Mouse (Mus musculus): ENCODE measurements around the gene Fads1. TPM values are rescaled to one million over a fixed set of nuclear protein-coding genes. Genes with fewer than 3 reads are reported as not detected.

Fads1 gene
- polyA plus RNA-seq, 1 experiment from 2014 or later, result 104 TPM

GRCm38 (mm10) chr19:10197130-10197529, 14.4 kb downstream of the Fads1 start:
- no peak for ATAC-seq (ENCODE audit: insufficient number of reproducible peaks, insufficient read depth, low FRiP score, low TSS enrichment, low read depth)
- no peak overlapping the region for H3K9ac ChIP-seq
- H3K4me3 ChIP-seq, result no peak overlapping the region
- no peak overlapping the region for H3K27ac ChIP-seq
- no peaks in the 10 kb centered on the region for H3K27me3 ChIP-seq
- H3K4me2 ChIP-seq, result no peak overlapping the region
- H3K36me3 ChIP-seq, result peaks cover 83% of the 10 kb centered on the region
- H3K9me3 ChIP-seq, result no peaks in the 10 kb centered on the region
- no peaks in the 10 kb centered on the region for H3K4me1 ChIP-seq
- WGBS, result 86% methylated on average over 4 of the region's 4 CpGs

DNA sequence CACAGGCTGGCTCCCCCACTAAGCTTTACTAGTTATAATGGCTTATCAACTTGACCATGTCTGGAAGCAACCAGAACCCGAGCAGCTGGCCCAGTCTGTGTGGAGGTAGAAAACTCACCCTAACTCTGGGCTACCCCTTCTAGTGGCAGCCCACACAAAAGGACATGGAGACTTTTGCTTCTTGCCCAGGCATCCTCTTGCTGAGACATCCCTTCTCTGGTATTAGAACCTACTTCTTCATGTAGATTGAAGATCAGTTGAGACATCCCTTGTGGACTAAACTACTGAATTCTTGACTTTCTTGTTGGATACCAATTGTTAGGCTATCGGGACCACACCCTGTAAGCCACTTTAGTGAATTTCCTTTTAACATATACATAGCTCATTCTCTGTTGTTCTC, 15.6 kb downstream of the Fads1 start:
- Histone ChIP-seq H3K27me3 (no peaks in the 10 kb centered on the region), H3K4me1 (peaks cover 8% of the 10 kb centered on the region), H3K9ac (no peak overlapping the region), H3K4me3 (no peak overlapping the region), H3K27ac (no peak overlapping the region), H3K9me3 (no peaks in the 10 kb centered on the region), H3K4me2 (no peak overlapping the region), H3K36me3 (peaks cover 71% of the 10 kb centered on the region)
- WGBS, result 80% methylated on average over 2 of the region's 2 CpGs
- no peak for ATAC-seq (ENCODE audit: insufficient number of reproducible peaks, insufficient read depth, low FRiP score, low TSS enrichment, low read depth)

GRCm38 (mm10) chr19:10198723-10199122, 16.0 kb downstream of the Fads1 start:
- Histone ChIP-seq H3K36me3 (peaks cover 67% of the 10 kb centered on the region), H3K9me3 (no peaks in the 10 kb centered on the region), H3K9ac (no peak overlapping the region), H3K4me2 (no peak overlapping the region), H3K4me3 (no peak overlapping the region), H3K4me1 (peaks cover 8% of the 10 kb centered on the region), H3K27me3 (no peaks in the 10 kb centered on the region), H3K27ac (no peak overlapping the region)
- 30% methylated on average over 3 of the region's 3 CpGs for WGBS
- no peak for ATAC-seq (ENCODE audit: insufficient number of reproducible peaks, insufficient read depth, low FRiP score, low TSS enrichment, low read depth)

DNA sequence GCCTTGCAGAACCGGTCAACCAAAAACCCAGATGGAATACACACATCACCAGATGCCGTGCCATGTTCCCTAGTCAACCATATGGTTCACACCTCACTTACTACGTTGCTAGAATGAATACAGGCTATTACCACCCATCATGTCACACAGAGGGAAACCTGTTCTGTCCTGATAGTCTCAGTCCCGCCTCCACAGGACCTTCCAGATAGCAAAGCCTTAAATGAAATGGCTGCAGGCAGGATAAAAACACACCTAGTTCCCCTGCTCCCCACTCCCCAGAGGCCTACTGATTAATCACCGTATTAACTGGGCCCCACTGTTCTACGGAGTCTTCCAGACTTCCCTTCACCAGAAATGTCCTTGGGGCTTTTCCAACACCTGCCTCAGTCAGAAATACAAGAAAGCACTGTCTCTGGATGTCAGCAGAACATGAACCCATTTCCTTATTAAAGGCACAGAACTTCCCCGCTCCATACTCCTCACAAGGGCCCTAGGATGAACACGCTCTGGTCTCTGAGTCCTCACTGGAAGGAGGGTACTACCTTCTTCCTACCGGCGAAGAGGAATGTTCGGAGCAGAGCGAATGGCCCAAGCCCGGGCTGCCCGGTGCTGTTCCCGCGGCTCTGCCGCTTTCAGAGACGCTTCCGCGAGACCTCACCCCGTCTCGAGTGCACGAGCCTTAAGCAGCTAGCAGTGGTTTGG, 20.6 kb downstream of the Fads1 start:
- Histone ChIP-seq H3K4me2 (peak overlapping the region; percentile 90), H3K9ac (peak overlapping the region; percentile 93), H3K36me3 (peaks cover 54% of the 10 kb centered on the region), H3K9me3 (no peaks in the 10 kb centered on the region), H3K27ac (peak overlapping the region; percentile 83), H3K4me1 (peaks cover 17% of the 10 kb centered on the region), H3K4me3 (peak overlapping the region; percentile 90), H3K27me3 (no peaks in the 10 kb centered on the region)
- WGBS, result 2% methylated on average over 23 of the region's 23 CpGs
- ATAC-seq (ENCODE audit: insufficient number of reproducible peaks, insufficient read depth, low FRiP score, low TSS enrichment, low read depth), result peak; percentile 29; the same call in 1 of the 2 replicates

DNA sequence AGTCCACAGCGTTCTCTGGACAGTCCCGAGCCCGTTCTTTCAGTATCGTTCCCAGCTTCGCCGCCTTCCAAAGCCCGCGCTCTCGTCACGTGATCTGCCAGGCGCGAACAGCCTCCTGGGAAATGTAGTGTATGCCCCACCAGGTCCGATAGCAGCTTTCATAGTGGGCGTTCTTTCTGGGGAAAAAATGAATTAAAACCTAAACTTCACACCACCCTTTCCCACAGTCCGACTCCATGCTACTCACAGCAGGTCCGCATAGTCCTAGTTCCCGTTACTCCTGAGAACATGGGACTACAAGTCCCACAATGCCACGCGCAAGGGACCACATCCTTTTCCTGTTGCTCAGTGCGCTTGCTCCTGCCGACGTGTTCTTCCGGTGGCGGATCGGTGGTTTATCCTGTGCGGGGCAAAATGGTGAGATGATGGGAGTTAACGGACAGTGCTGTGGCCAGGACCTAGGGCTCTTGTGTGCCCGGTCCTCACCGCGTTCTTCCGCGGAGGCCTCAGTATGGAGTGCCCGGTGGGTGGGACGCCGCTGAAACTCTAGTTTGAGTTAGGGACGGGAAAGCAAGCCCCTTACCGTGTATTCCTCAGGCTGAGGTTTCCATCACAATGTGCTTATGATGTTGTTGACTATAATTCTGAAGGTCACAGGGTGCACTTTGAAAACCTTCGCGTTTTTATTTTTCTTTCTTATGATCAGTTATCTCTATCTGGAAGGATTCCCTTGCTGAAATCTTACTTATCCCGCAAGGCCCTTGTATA, 21.3 kb downstream of the Fads1 start, which contains the start of the genes Tmem258 and Fen1:
TSS of gene Tmem258 (plus strand) at position 167 of the 768 bp plus-strand sequence.
TSS of gene Fen1 (minus strand) at position 322 of the 768 bp plus-strand sequence.
- H3K4me3 ChIP-seq, result peak within 1 kb of the TSS; percentile 90
- H3K4me1 ChIP-seq, result peaks cover 17% of the 10 kb centered on the region
- no peaks in the 10 kb centered on the region for H3K27me3 ChIP-seq
- peak within 1 kb of the TSS; percentile 93 for H3K9ac ChIP-seq
- WGBS, result 0% methylated on average over 40 of the region's 40 CpGs
- H3K4me2 ChIP-seq, result peak within 1 kb of the TSS; percentile 90
- peaks cover 61% of the 10 kb centered on the region for H3K36me3 ChIP-seq
- peak; percentile 84 for ATAC-seq (ENCODE audit: insufficient number of reproducible peaks, insufficient read depth, low FRiP score, low TSS enrichment, low read depth)
- no peaks in the 10 kb centered on the region for H3K9me3 ChIP-seq
- H3K27ac ChIP-seq, result peak within 1 kb of the TSS; percentile 83

- 3% methylated on average over 5 of the region's 5 CpGs for WGBS
Observed at GRCm38 (mm10) chr19:10204616-10205001, 21.9 kb downstream of the Fads1 start.

GRCm38 (mm10) chr19:10205051-10205450, 22.4 kb downstream of the Fads1 start:
- H3K36me3 ChIP-seq, result peaks cover 61% of the 10 kb centered on the region
- peak overlapping the region; percentile 90 for H3K4me3 ChIP-seq
- no peak overlapping the region for H3K27ac ChIP-seq
- H3K27me3 ChIP-seq, result no peaks in the 10 kb centered on the region
- WGBS, result 62% methylated on average over 6 of the region's 6 CpGs
- H3K4me1 ChIP-seq, result peaks cover 17% of the 10 kb centered on the region
- H3K9me3 ChIP-seq, result no peaks in the 10 kb centered on the region
- no peak for ATAC-seq (ENCODE audit: insufficient number of reproducible peaks, insufficient read depth, low FRiP score, low TSS enrichment, low read depth)
- no peak overlapping the region for H3K9ac ChIP-seq
- H3K4me2 ChIP-seq, result peak overlapping the region; percentile 90

More at GRCm38 (mm10) chr19:10204616-10205001, 21.9 kb downstream of the Fads1 start:
- peaks cover 17% of the 10 kb centered on the region for H3K4me1 ChIP-seq
- H3K27me3 ChIP-seq, result no peaks in the 10 kb centered on the region
- no peak for ATAC-seq (ENCODE audit: insufficient number of reproducible peaks, insufficient read depth, low FRiP score, low TSS enrichment, low read depth)
- peak overlapping the region; percentile 83 for H3K27ac ChIP-seq
- peak overlapping the region; percentile 93 for H3K9ac ChIP-seq
- H3K4me3 ChIP-seq, result peak overlapping the region; percentile 90
- H3K36me3 ChIP-seq, result peaks cover 61% of the 10 kb centered on the region
- no peaks in the 10 kb centered on the region for H3K9me3 ChIP-seq
- peak overlapping the region; percentile 90 for H3K4me2 ChIP-seq

DNA sequence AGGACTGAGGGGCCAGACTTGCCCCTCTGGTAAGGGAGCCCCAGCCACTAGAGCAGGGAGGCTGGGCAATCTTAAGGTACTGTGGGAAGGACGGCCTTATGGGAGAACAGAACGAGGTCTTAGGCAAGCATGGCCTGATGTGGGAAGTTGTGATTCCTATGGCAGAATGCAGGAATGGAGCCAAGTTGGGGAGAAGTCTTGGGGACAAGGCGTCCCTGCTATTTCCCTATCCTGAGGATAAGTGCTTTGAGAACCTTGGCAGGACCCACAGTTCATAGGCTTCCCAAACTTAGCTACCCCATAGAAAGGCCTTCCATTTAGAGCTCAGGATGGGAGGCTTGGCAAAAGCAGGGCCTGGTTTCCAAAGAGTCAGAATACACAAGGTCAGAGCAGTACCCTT, 26.2 kb downstream of the Fads1 start:
- Histone ChIP-seq H3K4me1 (peaks cover 9% of the 10 kb centered on the region), H3K27me3 (no peaks in the 10 kb centered on the region), H3K4me3 (no peak overlapping the region), H3K4me2 (no peak overlapping the region), H3K9me3 (no peaks in the 10 kb centered on the region), H3K27ac (no peak overlapping the region), H3K36me3 (peaks cover 72% of the 10 kb centered on the region), H3K9ac (no peak overlapping the region)
- WGBS, result 81% methylated on average over 3 of the region's 3 CpGs
- ATAC-seq (ENCODE audit: insufficient number of reproducible peaks, insufficient read depth, low FRiP score, low TSS enrichment, low read depth), result no peak

DNA sequence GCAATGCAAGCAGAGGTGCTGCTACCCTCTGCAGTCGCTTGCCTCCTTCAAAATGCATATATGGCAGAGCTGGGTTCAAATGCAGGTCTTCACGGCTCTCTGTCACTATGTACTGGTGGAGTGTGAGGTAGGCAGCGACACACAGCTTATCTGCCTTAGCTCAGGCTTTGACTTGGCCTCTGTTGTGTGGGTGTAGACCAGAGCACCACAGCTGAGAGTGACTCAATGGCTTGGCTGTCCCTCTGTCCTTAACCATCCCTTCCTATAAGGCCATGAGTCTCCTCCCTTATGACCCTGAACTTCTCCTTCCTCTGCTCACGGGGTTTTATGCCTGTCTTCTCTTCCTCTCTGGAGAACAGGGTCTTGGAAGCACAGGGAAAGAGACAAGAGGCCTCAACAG, 28.2 kb downstream of the Fads1 start:
- H3K27me3 ChIP-seq, result no peaks in the 10 kb centered on the region
- WGBS, result 90% methylated on average over 4 of the region's 4 CpGs

GRCm38 (mm10) chr19:10213796-10214471, 31.2 kb downstream of the Fads1 start:
- no peak overlapping the region for H3K4me3 ChIP-seq
- no peak overlapping the region for H3K27ac ChIP-seq
- H3K4me2 ChIP-seq, result no peak overlapping the region
- H3K27me3 ChIP-seq, result no peaks in the 10 kb centered on the region
- no peak for ATAC-seq (ENCODE audit: insufficient number of reproducible peaks, insufficient read depth, low FRiP score, low TSS enrichment, low read depth)
- no peak overlapping the region for H3K9ac ChIP-seq
- H3K9me3 ChIP-seq, result no peaks in the 10 kb centered on the region
- 90% methylated on average over 10 of the region's 10 CpGs for WGBS
- no peaks in the 10 kb centered on the region for H3K4me1 ChIP-seq
- peaks cover 40% of the 10 kb centered on the region for H3K36me3 ChIP-seq

More for the DNA sequence above, 28.2 kb downstream of the Fads1 start:
- H3K4me1 ChIP-seq, result no peaks in the 10 kb centered on the region
- H3K4me3 ChIP-seq, result no peak overlapping the region
- H3K9me3 ChIP-seq, result no peaks in the 10 kb centered on the region
- no peak overlapping the region for H3K4me2 ChIP-seq
- H3K36me3 ChIP-seq, result peaks cover 71% of the 10 kb centered on the region
- no peak for ATAC-seq (ENCODE audit: insufficient number of reproducible peaks, insufficient read depth, low FRiP score, low TSS enrichment, low read depth)
- H3K9ac ChIP-seq, result no peak overlapping the region; the same call in 1 of the 2 replicates
- H3K27ac ChIP-seq, result no peak overlapping the region

GRCm38 (mm10) chr19:10216101-10216500, 33.4 kb downstream of the Fads1 start:
- Histone ChIP-seq H3K9ac (no peak overlapping the region), H3K4me2 (no peak overlapping the region), H3K4me3 (no peak overlapping the region), H3K36me3 (peaks cover 18% of the 10 kb centered on the region; the same call in 1 of the 2 replicates), H3K27ac (no peak overlapping the region), H3K9me3 (no peaks in the 10 kb centered on the region), H3K27me3 (no peaks in the 10 kb centered on the region), H3K4me1 (no peaks in the 10 kb centered on the region)
- 81% methylated on average over 8 of the region's 8 CpGs for whole genome bisulfite sequencing
- no peak for ATAC-seq (ENCODE audit: insufficient number of reproducible peaks, insufficient read depth, low FRiP score, low TSS enrichment, low read depth)

Measured in embryonic facial prominence, embryonic 13.5 days (tissue).